Mouse (Mus musculus): Measurements from ENCODE around the gene Stk40. TPM values are rescaled to one million over a fixed set of nuclear protein-coding genes. Genes with fewer than 3 reads are reported as not detected.
"Not testable (repeated sequence)": the region's sequence is repeated elsewhere in the genome, so short reads cannot be mapped to it uniquely, and the experiment has no call there.

Stk40 gene
- total RNA-seq, 2 experiments from 2014 or later = 33.6 to 41.5 TPM

GRCm38 (mm10) chr4:126175980-126176379 lies 72.2 kb downstream of the Stk40 start:
- DNase-seq; intact Hi-C loops (cut with DNase I): not testable (repeated sequence)

GRCm38 (mm10) chr4:126181170-126181957 lies 77.6 kb downstream of the Stk40 start:
- peak; percentile 48 to 50 for DNase-seq
- intact Hi-C loops (cut with DNase I) = loop anchor here (2.0 kb wide), 2 partner anchors 45 to 81 kb away; partner anchors contain the start of gene Trappc3

- intact Hi-C loops (cut with DNase I) = loop anchor here (2.0 kb wide), 1 partner anchor 126 kb away; no protein-coding TSS in a partner anchor
- DNase-seq = no peak
These were observed 79.3 kb downstream of the Stk40 start for GRCm38 (mm10) chr4:126183034-126183433.

- DNase-seq = no peak
- intact Hi-C loops (cut with DNase I) = no loop called here
These were observed 83.3 kb downstream of the Stk40 start for GRCm38 (mm10) chr4:126187096-126187495.

Other genes starting within 250 kb of the Stk40 start
- 1 to 10 TPM in 1 of 2 experiments, under 1 TPM in 1; 1.00 to 1.6 TPM for gene Csf3r, start 79.4 kb upstream of the Stk40 start, total RNA-seq (2021)
- gene Mrps15, start 57.0 kb upstream of the Stk40 start, total RNA-seq (2021) = 10 to 100 TPM; 79.5 to 82.5 TPM
- gene Oscp1, start 45.4 kb upstream of the Stk40 start, total RNA-seq (2021) = 1 to 10 TPM; 2.5 to 2.7 TPM
- 10 to 100 TPM; 14.5 to 16.4 TPM for gene Lsm10, start 7.3 kb upstream of the Stk40 start, total RNA-seq (2021)
- 10 to 100 TPM; 15.7 to 16.2 TPM for gene Eva1b, start 43.8 kb downstream of the Stk40 start, total RNA-seq (2021)
- gene Sh3d21, start 59.5 kb downstream of the Stk40 start, total RNA-seq (2021) = 1 to 10 TPM; 2.4 to 3.6 TPM
- 100 to 1,000 TPM; 119 to 123 TPM for gene Thrap3, start 98.8 kb downstream of the Stk40 start, total RNA-seq (2021)
- gene Map7d1, start 152.4 kb downstream of the Stk40 start, total RNA-seq (2021) = 100 to 1,000 TPM; 248 to 259 TPM
- 10 to 100 TPM; 45.9 to 46.3 TPM for gene Trappc3, start 158.4 kb downstream of the Stk40 start, total RNA-seq (2021)
- gene Col8a2, start 182.8 kb downstream of the Stk40 start, total RNA-seq (2021) = under 1 TPM; 0.61 to 0.62 TPM
- gene Adprhl2, start 217.7 kb downstream of the Stk40 start, total RNA-seq (2021) = 10 to 100 TPM; 12.2 TPM
- under 1 TPM; 0.44 to 0.84 TPM for gene Tekt2, start 221.7 kb downstream of the Stk40 start, total RNA-seq (2021)